Mouse (Mus musculus) Muller cell, postnatal 12 days (primary cell): Measurements from ENCODE around the gene Coro1b.

ENCODE experiments used
- DNase-seq: peaks from one replicate; pipeline ENCODE4 v3.0.0-alpha.2; 2015; ENCODE audit errors: inconsistent ontology term

The Coro1b gene

DNA sequence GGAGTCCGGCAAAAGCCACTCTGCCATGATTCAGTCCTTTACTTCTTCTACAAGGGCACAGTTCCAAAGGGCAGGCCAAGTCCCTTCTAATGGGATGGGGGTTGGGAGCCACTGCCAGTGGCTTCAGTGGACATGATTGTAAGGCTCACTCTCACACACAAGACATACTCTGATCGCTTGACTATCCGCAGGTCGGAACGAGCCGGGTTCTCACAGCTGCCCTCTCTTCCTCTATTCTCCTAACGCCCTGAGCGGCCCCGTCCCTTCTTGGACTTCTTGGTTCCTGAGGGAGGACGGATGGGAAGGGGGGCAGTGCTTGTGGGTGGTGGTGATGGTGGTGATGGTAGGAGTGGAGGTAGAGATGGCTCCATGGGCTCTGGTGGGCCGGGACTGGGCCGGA lies 8.4 kb downstream of the Coro1b start:
- no peak for DNase-seq

DNA sequence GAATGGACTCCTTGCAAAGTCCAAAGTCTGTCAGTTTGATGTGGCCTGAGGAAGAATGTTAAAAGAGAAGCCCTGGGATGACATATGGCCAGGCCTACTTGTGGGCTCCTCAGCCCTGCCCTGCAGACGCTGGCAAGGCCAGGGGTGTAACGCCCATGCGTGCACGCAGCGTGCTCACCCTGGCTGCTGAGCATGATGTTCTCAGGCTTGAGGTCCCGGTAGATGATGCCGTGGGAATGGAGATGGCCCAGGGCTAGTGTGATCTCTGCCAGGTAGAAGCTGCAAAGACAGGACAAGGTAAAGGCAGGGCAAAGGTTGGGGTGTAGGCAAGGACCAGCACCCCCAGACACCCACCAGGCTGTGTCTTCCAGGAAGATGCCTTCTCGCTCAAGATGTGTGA lies 10.6 kb downstream of the Coro1b start:
- DNase-seq: no peak

DNA sequence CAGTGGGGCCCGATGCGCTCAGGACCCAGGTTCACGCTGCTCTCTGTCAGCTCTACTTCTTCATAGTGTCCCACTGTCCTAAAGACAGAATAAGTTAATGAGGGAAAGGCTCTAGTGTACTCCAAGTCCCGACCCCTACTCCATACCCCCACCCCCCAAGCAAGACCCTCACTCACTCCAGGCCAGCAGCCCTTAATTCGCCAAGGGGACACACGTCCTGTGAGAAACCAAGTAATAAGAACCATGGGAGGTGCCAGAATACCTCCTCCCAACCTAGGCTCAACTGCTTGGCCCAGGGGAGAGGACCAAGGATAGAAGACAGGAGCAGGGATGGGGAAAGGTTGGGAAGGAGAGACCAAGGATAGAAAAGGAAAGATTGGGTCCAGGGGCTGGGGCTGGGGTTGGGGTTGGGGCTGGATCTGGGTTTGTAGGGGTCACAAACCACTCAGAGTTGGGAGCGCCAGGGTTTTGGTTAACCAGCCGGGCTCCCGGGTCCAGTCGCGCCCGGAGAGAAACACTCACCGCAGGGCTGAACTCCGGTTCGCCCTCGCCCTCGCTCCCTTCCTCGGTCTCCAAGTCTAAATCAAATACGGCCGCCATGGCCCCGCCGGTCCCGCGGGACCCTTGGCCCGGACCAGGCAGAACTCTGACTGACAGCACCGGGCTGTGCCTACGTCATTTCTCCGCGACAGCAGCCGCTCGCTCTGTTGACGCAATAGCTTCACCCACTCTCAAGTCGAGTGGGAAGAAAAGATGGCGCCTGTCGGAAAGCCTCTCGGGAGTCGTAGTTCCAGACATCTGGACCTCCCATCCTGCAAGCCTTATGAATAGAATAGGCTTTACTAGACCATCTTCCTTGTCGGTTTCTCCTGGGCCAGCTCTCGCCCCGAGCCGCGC lies 14.5 kb downstream of the Coro1b start, which contains the start of gene Rps6kb2:
Gene Rps6kb2, minus strand, starts transcription at position 709 of the 897 bp plus-strand sequence.
- DNase-seq: peak; percentile 89

DNA sequence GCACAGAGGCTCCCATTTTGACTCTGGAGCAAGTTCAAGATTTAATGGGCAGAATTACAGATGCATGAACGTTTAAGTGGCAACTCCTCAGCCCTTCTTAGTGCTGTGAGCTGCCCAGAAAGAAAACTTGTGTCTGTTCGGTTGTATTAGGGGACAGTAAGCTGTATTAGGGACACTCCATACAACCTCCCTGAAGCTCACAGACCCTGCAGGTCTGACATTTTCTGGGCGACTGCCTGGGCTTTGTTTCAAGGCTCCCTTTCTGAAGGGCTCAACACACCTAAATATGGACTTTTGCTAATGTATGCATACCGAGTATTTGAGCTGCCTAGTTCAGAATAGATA lies 15.1 kb downstream of the Coro1b start:
- no peak for DNase-seq

DNA sequence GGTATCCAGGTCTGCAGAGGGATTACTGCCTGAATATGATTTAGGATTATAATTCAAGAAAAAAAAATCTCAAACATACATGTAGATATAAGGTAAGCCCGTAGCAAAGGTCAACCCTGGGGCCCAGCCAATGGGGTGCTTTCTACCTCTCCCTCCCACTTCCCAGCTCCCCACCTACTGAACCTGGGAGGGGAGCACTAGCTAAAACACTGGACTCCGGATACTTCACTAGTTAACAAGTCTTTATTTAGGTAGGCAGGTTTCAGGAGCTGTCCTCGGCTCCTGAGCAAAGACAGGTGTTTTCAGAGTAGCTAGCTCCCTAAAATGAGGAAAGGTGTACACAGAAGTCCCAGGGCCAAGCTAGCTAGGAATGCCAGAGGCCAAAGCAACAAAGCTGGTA lies 15.7 kb downstream of the Coro1b start:
- no peak for DNase-seq

DNA sequence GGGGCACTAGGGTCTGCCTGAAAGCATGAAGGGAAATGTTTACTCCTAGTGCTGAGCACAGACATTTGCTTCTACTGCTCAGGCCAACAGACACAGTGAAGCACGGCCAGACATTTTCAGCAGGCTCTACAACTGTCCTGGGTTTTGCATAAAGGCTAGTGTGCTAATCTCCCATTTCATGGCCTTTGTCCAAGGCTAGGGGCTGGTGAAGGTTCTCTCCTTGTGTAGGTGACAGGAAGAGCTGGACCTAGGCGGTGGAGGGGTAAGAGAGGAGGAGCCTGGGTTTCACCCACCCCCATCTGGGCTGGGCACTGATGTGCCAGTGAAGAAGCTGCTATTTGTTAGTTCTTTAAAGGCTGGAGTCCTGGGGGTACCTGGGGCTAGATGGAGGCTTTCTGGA lies 16.3 kb downstream of the Coro1b start:
- DNase-seq: no peak

DNA sequence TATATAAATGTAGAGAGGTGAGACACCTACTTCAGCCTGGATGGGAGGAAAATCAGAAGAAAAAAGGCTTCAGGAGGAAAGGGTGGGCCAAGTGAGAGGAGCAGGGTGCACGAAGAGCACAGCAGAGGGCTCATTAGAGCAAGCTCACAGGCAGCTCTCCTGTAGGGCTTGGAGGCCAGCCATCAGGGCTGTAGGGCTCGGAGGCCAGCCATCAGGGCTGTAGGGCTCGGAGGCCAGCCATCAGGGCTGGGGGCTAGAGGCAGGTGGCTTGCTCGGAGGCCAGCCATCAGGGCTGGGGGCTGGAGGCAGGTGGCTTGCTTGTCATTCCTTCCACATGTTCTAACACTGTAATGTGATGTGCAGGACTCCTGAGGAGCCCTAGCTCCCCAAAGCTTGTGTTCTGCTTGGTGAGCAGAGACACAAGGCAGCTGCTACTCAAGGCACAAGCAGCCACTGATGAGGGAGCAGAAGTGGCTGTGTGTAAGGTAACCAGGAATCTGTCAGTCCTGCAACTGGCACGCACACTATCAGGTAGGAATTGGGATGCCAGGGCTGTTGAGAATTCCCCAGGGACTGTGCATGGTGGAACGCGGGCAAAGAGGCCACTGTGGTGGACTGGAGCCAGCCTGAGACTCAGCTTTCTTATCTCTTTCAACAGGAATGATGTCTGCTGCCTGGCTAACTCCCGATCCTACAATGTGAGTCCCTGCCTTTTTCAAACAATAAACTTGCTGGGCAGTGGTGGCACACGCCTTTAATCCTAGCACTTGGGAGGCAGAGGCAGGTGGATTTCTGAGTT lies 18.5 kb downstream of the Coro1b start:
- DNase-seq: no peak

DNA sequence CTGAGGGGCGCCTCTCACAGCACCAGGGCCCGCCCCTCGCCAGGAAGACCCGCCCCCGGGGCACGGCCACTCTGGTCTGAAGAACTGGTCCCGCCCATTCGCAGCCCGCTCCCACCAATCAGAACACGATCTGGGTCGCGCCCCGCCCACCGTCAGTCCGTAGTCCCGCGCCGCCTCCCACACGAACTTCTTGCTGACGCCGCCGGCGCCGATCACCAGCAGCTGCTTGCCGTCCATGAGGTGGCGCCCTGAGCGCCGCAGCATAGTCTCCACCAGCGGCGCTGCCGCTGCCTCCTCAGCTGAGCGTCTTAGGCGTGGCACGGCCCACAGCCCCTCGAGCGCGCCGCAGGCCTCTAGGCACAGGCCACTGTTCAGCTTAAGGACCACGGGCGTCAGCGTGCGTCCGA lies 21.0 kb downstream of the Coro1b start:
- DNase-seq: peak; percentile 99

DNA sequence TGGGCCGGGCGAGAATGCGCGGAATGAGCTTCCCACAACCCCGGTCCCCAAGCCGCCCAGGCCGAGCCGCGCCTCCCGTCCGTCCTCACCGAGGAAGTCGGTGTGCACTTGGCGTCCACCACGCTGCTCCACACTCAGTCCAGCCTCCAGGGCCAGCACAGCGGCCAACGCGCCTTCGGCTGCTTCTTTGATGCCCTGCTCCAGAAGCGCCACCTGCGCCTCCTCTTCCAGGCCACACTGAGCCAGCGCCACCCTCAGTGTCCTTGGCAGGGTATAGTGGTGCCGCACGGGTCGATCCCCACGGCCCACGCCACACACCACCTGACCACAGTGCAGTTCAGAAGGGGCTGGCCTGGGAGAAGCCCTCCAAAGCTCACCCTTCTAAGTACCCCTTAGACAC lies 21.4 kb downstream of the Coro1b start:
- DNase-seq: no peak

DNA sequence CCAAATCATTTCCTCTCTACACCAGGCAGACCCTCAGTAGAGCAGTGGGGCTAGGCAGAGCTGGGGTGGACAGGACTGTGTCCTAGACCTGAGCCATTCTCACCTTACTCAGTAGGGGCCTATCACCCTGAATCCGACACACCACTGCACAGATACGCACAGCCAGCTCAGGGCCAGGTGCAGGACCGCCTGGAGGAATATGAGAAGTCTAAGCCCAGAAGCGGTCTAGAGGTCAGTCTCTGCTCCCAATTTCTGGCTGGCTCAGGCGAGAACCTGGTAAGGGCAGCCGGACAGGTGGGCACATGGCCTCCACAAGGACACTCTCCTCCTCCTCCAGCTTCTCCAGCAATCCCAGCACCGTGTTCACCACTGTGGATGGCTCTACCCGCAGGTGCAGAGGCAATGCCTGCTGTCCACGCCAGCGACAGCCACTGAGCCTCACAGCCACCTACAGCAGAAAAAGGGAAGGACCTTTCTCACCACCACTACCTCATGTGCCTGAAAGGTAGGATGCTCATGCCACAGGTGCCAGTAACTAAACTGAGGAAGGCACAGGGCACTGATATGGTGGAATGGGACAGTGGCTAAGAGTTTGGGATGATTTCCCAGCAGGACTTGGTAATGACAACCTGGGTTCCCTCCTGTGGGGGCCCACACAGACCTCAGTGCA lies 22.4 kb downstream of the Coro1b start:
- no peak for DNase-seq

DNA sequence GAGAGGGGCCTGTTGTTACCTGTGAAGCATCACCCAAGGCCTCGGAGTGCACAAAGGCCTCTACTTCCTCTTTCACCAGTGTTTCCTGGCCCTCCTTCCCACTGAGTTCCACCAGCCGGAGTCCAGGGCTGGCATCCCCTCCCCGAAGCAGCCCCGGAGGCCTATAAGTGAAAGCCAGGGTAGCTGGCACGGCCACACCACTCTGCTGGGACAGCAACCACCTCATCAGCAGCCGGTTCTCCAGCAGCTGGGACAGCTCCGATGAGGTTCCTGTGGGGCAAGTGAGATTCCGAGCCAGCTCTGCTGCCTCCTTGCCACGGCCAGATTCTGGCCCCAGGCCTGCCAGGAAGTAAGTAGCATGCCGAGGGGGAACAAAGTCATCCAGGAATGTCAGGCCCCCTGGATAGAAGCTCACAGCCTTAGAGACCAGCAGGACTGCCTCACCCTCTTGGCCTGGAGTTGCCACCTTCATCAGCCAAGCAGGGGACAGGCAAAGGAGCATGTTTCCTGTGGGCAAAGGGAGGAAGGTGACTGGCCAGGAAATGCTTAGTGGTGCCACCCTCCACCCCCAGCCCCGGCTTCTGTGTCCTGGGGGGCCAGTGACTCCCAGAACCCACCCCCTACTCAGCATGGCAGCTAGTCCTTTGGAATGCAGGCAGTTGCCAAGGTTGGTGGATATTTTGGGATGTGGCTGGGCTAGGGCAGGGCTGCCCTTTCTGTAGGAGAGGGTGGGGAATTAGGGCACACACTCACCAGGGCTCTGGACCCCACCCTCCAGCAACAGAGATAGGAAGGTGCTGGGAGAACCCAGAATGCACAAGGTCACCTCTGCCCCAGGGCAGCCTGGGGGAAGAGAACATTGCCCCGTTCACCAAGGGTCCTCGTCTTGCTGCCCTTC lies 23.2 kb downstream of the Coro1b start:
- no peak for DNase-seq

DNA sequence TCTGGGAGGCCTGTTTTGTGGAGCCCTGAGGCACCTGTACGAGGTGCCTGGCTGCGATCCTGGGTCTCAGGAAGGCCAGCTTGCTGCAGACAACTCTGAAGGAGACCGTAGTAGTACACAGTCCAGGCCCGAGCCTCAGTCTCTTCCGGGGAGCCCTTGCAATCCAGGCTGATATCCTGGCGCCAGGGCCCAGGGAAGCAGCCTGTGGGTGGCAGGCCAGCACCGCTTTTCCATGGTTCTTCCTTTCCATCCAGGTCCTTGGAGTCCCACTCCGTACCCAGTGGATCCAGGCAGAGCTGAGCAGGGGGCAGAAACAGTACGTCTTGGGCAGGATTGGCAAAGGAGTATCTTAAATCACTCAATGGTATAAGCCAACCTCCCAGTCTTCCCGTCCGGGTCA lies 24.5 kb downstream of the Coro1b start:
- DNase-seq: no peak

DNA sequence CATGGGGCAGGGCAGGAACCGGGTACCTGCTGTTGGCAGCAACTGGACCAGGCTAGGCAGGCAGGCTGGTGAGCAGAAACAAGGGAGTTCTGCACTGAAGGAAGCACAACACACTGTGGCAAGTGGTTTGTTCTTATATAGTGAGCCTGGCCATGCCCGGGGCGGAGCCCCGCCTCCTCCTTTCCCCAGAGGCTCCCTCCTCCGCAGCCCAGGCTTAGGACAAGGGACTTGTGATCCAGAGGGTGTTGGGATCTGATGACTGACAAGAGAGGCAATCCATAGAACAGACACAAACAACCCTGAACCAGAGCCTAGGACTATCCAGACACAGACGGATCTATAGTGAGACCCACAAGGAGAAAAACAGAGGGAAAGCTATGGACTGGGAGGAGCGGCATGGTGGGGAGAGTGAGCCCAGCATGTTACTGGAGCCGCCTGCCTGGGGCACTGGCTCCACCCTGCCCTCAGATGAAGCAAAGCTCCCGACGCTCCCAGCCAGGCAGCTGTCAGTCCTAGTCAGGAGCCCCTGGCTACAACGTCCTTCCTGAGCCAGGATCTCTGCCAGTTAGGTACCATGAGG lies 27.0 kb downstream of the Coro1b start, which contains the start of gene Carns1:
Gene Carns1, minus strand, starts transcription at position 112 of the 580 bp plus-strand sequence.
- DNase-seq: peak; percentile 69

DNA sequence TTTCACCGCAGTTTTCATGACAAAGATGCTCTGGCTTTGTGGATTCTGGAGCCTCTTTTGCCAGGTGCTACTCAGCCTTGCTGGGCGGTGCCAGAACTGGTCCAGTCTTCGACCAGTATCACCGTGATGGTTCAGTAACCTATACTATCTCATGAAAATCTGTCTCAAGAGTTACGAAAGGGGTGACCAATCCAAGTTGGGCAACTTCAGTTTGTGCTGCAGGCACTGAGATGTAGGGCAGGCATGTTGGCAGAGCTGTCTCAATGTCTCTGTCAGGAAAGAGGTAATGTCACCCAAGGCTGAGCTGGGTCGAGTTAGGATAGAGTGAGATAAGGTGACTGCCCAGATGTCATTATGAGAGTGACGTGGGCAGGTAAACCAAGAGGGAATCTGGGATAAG lies 32.0 kb downstream of the Coro1b start:
- no peak for DNase-seq

DNA sequence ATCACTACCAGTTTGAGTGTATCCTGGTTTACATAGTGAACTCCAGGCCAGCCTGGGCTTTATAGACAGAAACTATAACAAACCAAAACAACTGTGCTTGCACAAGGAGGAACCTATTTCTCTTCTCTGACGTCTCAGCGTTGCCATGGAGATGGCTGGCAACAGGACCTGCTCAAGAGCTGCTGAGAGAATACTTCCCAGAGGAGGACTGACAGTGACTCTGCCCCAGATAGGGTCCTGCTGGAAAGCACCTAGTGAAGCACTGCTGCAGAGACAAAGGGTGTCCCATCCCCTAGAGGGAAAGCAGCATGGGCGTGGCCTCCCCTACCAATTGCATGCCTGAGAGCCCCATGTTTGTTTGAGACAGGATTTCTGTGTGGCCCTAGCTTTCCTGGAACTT lies 33.5 kb downstream of the Coro1b start:
- DNase-seq: no peak

DNA sequence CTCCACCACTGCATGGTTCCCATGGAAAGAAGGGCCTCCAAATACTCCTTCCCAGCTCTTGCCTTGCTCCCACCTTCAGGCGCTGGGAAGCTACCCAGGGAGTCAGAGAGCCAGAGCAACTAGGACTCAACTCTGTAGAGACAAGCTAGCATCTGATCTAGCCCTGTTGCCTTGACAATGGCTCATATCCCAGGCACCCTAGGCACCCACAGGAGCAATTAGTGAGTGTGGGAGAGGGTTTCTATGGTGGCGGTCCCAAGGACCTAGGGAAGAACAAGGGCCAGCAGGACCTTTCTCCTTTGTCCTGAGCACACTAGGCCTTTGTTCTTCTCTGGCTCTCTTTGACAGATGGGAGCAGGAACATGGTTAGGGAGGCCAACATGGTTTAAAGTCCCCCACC lies 35.3 kb downstream of the Coro1b start:
- no peak for DNase-seq

DNA sequence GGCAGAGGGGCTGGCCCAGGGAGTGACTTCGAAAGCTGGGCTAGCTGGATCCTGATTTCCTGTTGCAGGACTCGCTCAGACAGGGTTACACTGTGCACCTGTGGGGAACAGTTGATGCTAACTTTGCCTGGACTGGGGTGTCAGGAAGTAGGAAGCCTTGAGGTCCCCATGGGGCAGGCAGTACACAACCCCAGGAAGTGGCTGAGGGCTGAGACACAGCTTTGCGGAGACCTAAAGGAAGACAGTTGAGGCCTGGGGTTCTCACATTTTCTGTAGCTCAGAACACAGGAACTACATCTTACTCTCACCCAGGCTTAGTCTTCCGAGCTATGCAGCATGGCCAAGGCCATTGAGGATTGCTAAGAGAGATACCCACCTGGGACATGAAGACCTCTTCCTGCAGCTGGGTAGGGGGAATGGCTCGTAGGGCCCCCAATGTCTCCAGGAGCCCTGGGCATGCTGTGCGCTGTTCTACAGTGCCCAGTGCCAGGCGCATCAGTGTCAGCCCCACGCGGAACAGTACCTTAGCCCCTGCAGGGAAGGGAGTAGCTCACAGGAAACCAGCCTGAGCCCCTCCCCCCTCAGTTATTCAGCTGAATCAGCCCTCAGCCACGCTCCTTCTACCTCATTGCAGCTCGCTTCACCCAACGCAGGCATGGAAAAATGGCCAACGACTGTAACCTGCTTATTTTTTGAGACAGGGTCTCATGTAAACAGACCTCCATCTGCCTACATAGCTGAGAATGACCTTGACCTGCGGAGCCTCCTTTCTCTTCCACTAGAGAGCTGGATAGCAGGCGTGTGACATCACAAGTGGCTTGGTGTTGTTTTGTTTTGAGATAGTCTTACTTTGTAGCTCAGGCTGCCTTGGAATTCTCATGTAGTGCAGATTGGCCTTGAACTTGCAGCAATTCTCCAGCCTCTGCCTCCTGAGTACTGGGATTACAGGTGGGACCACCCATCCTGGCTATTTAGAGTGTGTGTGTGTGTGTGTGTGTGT lies 36.9 kb downstream of the Coro1b start:
- DNase-seq: no peak

DNA sequence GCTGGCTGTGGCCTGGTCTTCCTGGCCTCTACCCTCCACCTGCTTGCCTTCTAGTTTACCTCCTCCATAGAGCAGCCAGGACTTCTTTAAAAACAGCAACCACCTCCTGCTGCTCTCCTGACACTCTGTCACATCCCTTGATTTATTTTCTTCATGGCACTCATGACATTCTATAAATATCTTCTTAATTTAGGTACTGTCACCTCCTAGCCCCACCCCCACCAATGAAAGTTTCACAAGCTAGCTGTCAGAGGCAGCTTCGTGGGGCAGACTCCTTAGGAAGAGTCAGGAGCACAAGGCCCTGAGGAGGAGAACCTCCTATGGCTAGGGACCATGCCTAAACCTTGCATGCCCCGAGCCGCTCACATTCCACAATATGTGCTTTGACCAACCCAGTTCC lies 38.9 kb downstream of the Coro1b start:
- no peak for DNase-seq

DNA sequence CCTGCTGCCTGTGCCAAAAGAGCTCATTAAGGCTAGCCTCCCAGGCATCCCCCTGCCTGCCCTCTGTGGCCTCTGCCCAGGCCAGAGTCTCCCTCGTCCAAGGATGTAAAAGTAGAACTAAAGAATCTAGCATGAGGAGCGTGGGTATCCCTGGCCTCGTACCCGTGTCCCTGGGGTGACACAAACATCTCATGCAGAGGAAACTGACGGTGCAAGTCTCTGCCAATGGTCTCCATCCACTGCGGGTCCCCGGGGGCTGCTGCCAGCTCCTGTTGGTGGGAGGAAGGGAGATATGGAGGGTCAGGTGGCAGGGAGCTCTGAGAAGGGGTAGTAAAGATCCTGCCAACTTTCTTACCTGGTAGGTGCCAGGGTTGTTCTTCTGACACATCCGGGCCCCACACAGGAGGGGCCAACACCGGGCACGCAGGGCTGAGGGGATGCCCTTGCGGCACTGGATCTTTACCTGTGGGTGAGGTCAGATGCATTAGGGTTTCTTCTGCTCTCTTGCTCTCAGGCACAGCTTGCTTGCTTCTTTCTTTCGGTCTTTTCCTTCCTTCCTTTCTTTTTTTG lies 40.7 kb downstream of the Coro1b start:
- no peak for DNase-seq
